Comparison of ENCODE assay signal across 28 mouse cellular contexts in the genomic region with DNA sequence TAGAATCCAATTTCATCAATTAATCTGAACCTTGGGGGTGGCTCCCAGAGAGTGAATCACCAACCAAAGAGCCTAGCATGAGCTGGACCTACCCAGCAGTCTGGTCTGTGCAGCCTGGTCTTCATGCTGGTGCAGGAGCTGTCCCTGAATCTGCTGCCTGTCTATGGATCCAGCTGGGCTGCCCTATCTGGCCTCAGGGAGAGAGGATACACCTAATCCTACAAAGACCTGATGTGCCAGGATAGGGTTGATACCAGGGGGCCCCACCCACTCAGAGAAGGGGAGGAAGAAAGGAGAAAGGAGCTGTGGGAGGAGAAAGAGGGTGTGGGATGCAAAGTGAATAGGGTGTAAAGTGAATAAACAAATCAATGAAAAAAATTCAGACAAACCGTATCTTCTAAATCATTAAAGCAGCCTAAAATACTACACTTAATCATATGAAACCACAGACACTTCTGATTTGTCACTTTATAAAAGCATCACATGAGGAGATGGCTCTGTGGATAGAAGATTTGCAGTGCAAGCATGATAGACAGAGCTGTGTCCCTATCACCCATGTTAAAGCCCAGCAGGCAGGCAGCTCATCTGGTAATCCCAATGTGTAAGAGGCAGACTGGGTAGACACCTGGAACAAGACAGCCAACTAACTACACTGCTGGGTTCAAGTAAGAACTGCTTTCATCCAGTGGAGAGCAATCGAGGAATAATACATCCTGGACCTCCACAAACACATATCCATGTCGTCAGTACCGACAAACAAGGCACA. TPM values are rescaled to one million over a fixed set of nuclear protein-coding genes. Genes with fewer than 3 reads are reported as not detected.
A peak's percentile ranks its signal among the peaks of the same experiment; 100 is the strongest.
DNase-seq lines count a peak whose midpoint lies in the region; ATAC-seq and TF ChIP-seq lines count a peak whose summit lies in the region.
"Had no signal": no experiment of that assay in that cellular context is flagged by ENCODE, and none has a peak within 500 bp of the region (broad histone marks: within the 10 kb centered on the region; RNA-seq: fewer than 3 reads in every experiment).

No protein-coding gene starts in this region.

- 81% methylated on average over 4 of the region's 4 CpGs for WGBS in liver, postnatal 0 days (ENCODE audit: insufficient replicate concordance)
- 92% methylated on average over 4 of the region's 4 CpGs for WGBS in liver, embryonic 11.5 days
- WGBS in liver, embryonic 15.5 days (ENCODE audit: insufficient replicate concordance) = 80% methylated on average over 4 of the region's 4 CpGs

- no peak overlapping the region for H3K9ac ChIP-seq in liver, postnatal 0 days (replicated peaks)
- no peak overlapping the region for H3K9ac ChIP-seq in liver, embryonic 11.5 days (ENCODE audit: low read depth, low read length)
- H3K9ac ChIP-seq in liver, embryonic 15.5 days = no peak overlapping the region
- H3K9ac ChIP-seq: embryonic facial prominence, embryonic 12.5 days; forebrain, embryonic 12.5 days; hindbrain, embryonic 14.5 days; kidney, embryonic 15.5 days; limb, embryonic 13.5 days; midbrain, embryonic 15.5 days; neural tube, embryonic 12.5 days had no signal

- no peaks in the 10 kb centered on the region for H3K27me3 ChIP-seq in liver, postnatal 0 days (ENCODE audit: insufficient read depth, low read length)
- H3K27me3 ChIP-seq in liver, embryonic 11.5 days (replicated peaks; ENCODE audit: control insufficient read depth, insufficient read depth, low read length) = no peaks in the 10 kb centered on the region
- H3K27me3 ChIP-seq in liver, embryonic 15.5 days = no peaks in the 10 kb centered on the region
- H3K27me3 ChIP-seq: embryonic facial prominence, embryonic 12.5 days; forebrain, embryonic 12.5 days; kidney, embryonic 15.5 days; limb, embryonic 13.5 days; midbrain, embryonic 15.5 days; neural tube, embryonic 12.5 days had no signal

- DNase-seq in liver = peak; percentile 43
- DNase-seq in liver, postnatal 0 days = no peak
- DNase-seq in liver, embryonic 11.5 days (ENCODE audit: low spot score) = no peak
- DNase-seq in frontal cortex, adult 2 months (ENCODE audit: extremely low spot score in 1 of 2, low spot score in 1 of 2) = no peak
- no peak for DNase-seq in adrenal gland, adult 18-20 months (ENCODE audit: low spot score in 2 of 2)
- DNase-seq: adrenal gland, postnatal 14 days; B cell, adult 2 months; cerebellum, adult 11 months; cerebellum, adult 9-10 months; cerebellum, postnatal 36 days; gastrocnemius, postnatal 14 days; kidney, adult 18-20 months; kidney, postnatal 4 days; lung, adult 2 months; lung, postnatal 10 days; thymus, adult 2 months; thymus, postnatal 36 days had no signal

- H3K4me3 ChIP-seq in liver, postnatal 0 days (ENCODE audit: low read depth, low read length) = no peak overlapping the region
- no peak overlapping the region for H3K4me3 ChIP-seq in liver, embryonic 11.5 days (ENCODE audit: low read depth, low read length)
- no peak overlapping the region for H3K4me3 ChIP-seq in liver, embryonic 15.5 days (replicated peaks)
- H3K4me3 ChIP-seq: embryonic facial prominence, embryonic 12.5 days; erythroblast, embryonic 14.5 days; forebrain, embryonic 12.5 days; heart, embryonic 10.5 days; kidney, embryonic 15.5 days; limb, embryonic 13.5 days; midbrain, embryonic 15.5 days; neural tube, embryonic 12.5 days had no signal

- H3K4me1 ChIP-seq in liver, postnatal 0 days (ENCODE audit: insufficient read depth) = peaks cover 25% of the 10 kb centered on the region
- H3K4me1 ChIP-seq in liver, embryonic 11.5 days (replicated peaks; ENCODE audit: control insufficient read depth, insufficient read depth, low read length) = peaks cover 30% of the 10 kb centered on the region
- peaks cover 39% of the 10 kb centered on the region for H3K4me1 ChIP-seq in liver, embryonic 15.5 days (replicated peaks)
- H3K4me1 ChIP-seq: embryonic facial prominence, embryonic 12.5 days; forebrain, embryonic 12.5 days; heart, embryonic 10.5 days; kidney, embryonic 15.5 days; limb, embryonic 13.5 days; midbrain, embryonic 15.5 days; neural tube, embryonic 12.5 days had no signal

- H3K9me3 ChIP-seq in liver, postnatal 0 days (ENCODE audit: low read length) = no peaks in the 10 kb centered on the region
- H3K9me3 ChIP-seq in liver, embryonic 11.5 days (ENCODE audit: control insufficient read depth, low read length) = no peaks in the 10 kb centered on the region
- H3K9me3 ChIP-seq in liver, embryonic 15.5 days (replicated peaks) = no peaks in the 10 kb centered on the region
- H3K9me3 ChIP-seq: embryonic facial prominence, embryonic 12.5 days; forebrain, embryonic 12.5 days; heart, embryonic 10.5 days; kidney, embryonic 15.5 days; limb, embryonic 13.5 days; midbrain, embryonic 15.5 days; neural tube, embryonic 12.5 days had no signal

- ATAC-seq in liver, postnatal 0 days = no peak; the same call in 1 of the 2 replicates
- peak; percentile 60 for ATAC-seq in liver, embryonic 11.5 days (replicated peaks; ENCODE audit: low FRiP score)
- ATAC-seq in liver, embryonic 15.5 days (ENCODE audit: insufficient read depth) = peak; percentile 63
- ATAC-seq: midbrain, embryonic 15.5 days had no signal

- H3K4me2 ChIP-seq in liver, postnatal 0 days (ENCODE audit: low read depth, low read length) = no peak overlapping the region
- no peak overlapping the region for H3K4me2 ChIP-seq in liver, embryonic 11.5 days
- H3K4me2 ChIP-seq in liver, embryonic 15.5 days = no peak overlapping the region
- H3K4me2 ChIP-seq: embryonic facial prominence, embryonic 12.5 days; forebrain, embryonic 12.5 days; hindbrain, embryonic 14.5 days; kidney, embryonic 15.5 days; limb, embryonic 13.5 days; midbrain, embryonic 15.5 days; neural tube, embryonic 12.5 days had no signal

- TF ChIP-seq CTCF in liver, postnatal 0 days (IDR thresholded peaks at IDR 0.05; ENCODE audit: low read depth) = no peak

- no peak for TF ChIP-seq EP300 in liver, postnatal 0 days (IDR thresholded peaks at IDR 0.05; ENCODE audit: low read depth)

- H3K36me3 ChIP-seq in liver, postnatal 0 days (replicated peaks; ENCODE audit: insufficient read depth, low read length) = peaks cover 10% of the 10 kb centered on the region
- H3K36me3 ChIP-seq in liver, embryonic 11.5 days (ENCODE audit: control insufficient read depth, insufficient read depth, low read length) = peaks cover 2% of the 10 kb centered on the region; the same call in 1 of the 2 replicates
- peaks cover 11% of the 10 kb centered on the region; the same call in 1 of the 2 replicates for H3K36me3 ChIP-seq in liver, embryonic 15.5 days (replicated peaks)
- H3K36me3 ChIP-seq: midbrain, embryonic 15.5 days; neural tube, embryonic 12.5 days had no signal

- no peak overlapping the region for H3K27ac ChIP-seq in liver, postnatal 0 days (ENCODE audit: low read depth)
- H3K27ac ChIP-seq in liver, embryonic 11.5 days (ENCODE audit: low read depth, low read length) = no peak overlapping the region
- no peak overlapping the region for H3K27ac ChIP-seq in liver, embryonic 15.5 days (replicated peaks)
- H3K27ac ChIP-seq: embryonic facial prominence, embryonic 12.5 days; forebrain, embryonic 12.5 days; heart, embryonic 10.5 days; hindbrain, embryonic 14.5 days; kidney, embryonic 15.5 days; limb, embryonic 13.5 days; macrophage; midbrain, embryonic 15.5 days; neural tube, embryonic 12.5 days had no signal

RNA-seq across cellular contexts. Expression of a gene that starts 12.6 kb away (rescaled TPM):
- 9.3 and 10.8 TPM in 2 replicates for polyA plus RNA-seq in liver, postnatal 0 days (2015; fragmentation: Nextera tagmentation; extraction: Ambion mirVana)
- polyA plus RNA-seq in liver, embryonic 11.5 days (2014; fragmentation: Nextera tagmentation; extraction: Ambion mirVana) = 25.2 and 32.2 TPM in 2 replicates
- 7.8 and 8.8 TPM in 2 replicates for polyA plus RNA-seq in liver, embryonic 15.5 days (2015; fragmentation: Nextera tagmentation; extraction: Ambion mirVana)
- polyA plus RNA-seq in frontal cortex, adult 2 months (2012; rRNA removed) = 50.2 and 55.1 TPM in 2 replicates
- 10 to 100 TPM; 75.6 to 89.5 TPM for total RNA-seq in adrenal gland, adult 18-20 months (2021)

RNA-seq across cellular contexts. Expression of a gene that starts 13.3 kb away (rescaled TPM):
- polyA plus RNA-seq in liver, postnatal 0 days (2015; fragmentation: Nextera tagmentation; extraction: Ambion mirVana) = 2.4 and 2.8 TPM in 2 replicates
- 3.8 and 4.1 TPM in 2 replicates for polyA plus RNA-seq in liver, embryonic 11.5 days (2014; fragmentation: Nextera tagmentation; extraction: Ambion mirVana)
- polyA plus RNA-seq in liver, embryonic 15.5 days (2015; fragmentation: Nextera tagmentation; extraction: Ambion mirVana) = 1.8 and 2.4 TPM in 2 replicates
- 2.1 and 2.3 TPM in 2 replicates for polyA plus RNA-seq in frontal cortex, adult 2 months (2012; rRNA removed)
- total RNA-seq in adrenal gland, adult 18-20 months (2021) = 1 to 10 TPM; 2.5 to 2.9 TPM
